Mouse (Mus musculus) WW6 (cell line): ENCODE data around the gene Tmem87a.

ENCODE experiments used
- DNase-seq: peaks from one replicate; pipeline ENCODE4 v3.0.0-alpha.2; 2013; ENCODE audit warnings: low read depth, low spot score

Tmem87a gene

DNA sequence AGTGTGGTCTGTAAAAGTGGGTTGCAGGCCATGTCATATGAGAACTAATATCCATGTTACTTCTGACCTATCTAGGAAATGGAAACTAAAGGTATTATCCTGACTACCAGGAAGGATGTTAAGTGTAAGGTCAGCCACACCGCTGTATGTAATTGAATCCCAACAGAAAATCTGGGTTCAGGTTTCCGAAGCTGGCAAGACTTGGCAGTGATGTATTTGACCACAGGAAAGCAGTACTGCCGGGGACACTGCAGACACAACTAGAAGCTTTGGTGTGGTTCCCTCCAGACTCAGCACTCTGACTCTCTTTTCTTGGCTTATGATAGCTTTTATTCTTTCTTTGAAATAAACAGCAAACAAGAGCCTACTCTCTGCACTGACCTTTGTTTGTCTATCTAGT, 37.4 kb downstream of the Tmem87a start:
- no peak for DNase-seq

GRCm38 (mm10) chr2:120360425-120360824, 43.5 kb downstream of the Tmem87a start:
- DNase-seq: no peak

DNA sequence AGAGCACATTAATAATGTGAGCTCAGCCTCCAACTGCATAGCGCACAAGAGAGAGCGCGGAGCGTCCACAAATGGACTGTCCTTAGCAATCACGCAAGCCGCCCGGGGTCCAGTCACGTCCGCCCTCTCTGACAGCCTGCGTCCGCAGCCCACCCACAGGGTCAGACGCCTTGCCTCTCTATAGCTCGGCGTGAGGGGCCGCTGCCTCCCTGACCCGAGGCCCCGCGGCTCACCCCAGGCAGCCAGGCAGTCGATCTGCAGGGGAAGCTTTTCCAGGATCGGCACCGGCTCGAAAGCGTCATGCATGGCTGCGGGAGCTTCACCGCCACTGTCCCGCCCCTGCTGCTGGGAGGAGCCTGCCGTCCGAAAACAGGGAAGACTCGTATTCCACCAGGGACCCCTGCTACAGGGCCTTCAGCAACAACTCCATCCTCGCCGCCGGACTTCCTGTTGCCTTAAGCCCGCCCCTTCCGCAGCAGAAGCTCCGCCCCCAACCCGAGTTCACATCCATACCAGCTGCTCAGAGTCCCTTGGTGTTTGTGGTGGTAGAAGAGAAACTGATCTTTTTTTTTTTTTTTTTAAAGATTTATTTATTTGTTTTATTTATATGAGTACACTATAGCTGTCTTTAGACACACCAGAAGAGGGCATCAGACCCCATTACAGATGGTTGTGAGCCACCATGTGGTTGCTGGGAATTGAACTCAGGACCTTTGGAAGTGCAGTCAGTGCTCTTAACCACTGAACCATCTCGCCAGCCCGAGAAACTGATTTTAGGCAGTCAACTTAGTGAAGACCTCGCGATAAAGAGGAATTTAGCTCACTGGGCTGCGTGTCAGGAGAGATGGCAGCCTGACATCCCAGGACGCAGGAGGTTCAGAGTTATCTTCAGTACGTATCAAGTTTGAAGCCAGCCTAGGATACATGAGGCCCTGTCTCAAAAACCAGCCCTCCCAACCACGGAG, 50.9 kb downstream of the Tmem87a start, which contains the start of gene Vps39:
Gene Vps39, minus strand, starts transcription at position 456 of the 965 bp plus-strand sequence.
- peak; percentile 87 for DNase-seq

DNA sequence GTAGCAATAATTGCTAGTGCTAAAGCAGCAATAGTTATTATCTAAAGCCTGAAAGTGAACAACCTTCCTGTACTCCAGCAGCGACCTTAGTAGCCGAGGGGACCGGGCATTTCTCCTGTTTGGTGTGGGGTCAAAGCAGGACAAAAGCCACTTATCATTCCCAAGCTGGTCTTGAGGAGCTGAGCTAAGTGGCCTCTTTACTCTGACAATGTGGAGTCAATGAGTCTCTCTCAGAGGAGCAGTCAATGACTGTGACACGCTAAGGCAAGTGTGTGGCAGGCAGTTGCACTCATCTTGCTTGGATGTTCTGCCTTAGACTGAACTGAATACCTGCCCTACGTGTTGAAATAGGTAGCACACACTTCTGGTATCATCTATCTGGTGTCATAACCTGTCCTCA, 52.6 kb downstream of the Tmem87a start:
- no peak for DNase-seq

DNA sequence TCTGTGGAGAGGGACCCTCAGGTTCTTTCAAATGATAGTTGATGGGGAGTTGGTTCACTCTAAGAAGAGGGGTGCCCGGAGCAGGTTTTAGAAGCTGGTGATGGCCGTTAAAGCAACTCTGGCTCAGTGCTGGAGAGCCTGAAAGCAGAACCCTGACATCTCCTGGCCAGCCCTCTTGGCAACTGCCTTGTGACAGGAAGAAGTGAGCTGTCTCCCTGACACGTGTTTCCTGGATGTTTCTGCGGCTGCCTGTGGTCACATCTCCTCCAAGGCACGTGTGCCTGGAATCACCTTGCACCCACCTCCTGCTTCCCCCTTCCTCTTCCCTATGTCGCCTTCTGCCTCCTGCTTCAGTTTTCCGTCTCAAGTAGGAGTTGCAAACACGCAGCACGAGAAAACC, 55.8 kb downstream of the Tmem87a start:
- DNase-seq: no peak

DNA sequence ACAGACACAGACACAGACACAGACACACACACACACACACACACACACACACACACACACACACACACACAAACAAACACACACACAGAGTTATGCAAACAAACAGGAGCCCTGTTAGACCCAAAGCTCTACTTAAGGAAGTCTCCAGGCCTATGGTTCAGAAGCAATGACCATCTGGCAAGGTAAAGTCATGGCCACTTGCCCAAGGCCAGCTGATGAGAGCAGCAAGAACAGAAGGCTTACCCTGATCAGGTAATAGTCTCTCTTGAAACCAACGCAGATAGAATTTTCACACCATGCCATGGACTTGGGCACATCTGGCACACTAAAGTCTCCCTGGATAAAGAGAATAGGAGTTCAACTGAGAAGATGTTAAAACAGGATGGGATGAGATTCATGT, 62.2 kb downstream of the Tmem87a start:
- DNase-seq: no peak

DNA sequence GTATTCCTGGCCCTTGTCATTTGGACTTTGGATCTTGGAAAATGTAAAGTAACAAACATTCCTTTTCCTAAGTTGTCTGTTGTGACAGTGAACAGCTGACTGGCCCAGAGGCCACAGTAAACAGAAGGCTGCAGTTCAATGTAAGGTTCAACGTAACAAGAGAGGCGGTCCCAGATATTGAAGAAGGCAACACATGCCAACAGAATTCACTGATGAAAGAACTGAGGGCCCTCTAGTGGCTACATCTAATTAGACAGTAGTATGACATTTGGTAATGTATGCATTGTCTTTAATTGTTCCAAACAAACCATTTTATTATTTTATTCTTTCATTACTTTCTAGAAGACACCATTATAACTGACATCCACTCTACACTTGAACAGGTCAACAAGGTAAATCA, 66.0 kb downstream of the Tmem87a start:
- DNase-seq: no peak

DNA sequence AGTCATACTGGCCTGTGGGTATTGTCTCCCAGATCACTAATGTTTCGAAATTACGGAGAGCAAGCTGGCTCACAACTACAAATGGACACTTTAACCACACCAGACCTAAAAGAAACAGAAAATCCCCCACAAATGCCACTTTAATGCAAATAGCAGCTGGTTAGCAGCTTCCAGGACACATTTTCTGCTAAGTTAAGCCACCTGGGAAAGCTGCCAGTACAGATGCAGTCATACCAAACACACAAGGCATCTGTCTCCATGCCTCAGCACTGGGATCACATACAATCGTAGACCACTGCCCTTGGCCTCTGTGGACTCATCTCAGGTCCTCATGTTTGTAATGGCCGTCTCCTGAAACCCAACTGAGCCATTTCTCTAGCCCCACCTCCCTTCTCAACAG, 72.3 kb downstream of the Tmem87a start:
- DNase-seq: no peak

DNA sequence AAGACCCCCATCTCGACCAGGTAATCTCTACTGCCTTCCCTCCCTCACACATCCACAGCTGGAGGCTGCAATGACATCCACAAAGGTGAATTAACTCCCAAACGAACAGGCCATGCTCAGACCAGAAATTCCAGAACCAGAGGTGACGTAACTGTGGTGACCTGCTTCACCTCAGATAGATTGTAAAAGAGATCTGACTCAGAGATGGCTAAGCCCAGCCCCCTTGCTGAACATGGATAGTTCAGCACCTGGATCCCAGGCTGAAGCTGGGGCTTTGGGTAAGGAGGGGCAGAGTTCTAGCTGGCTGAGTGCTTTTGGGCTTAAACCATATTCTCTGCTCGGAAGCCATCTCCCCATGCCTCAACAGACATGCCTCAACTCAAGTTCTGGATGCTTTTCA, 88.8 kb downstream of the Tmem87a start:
- DNase-seq: no peak

DNA sequence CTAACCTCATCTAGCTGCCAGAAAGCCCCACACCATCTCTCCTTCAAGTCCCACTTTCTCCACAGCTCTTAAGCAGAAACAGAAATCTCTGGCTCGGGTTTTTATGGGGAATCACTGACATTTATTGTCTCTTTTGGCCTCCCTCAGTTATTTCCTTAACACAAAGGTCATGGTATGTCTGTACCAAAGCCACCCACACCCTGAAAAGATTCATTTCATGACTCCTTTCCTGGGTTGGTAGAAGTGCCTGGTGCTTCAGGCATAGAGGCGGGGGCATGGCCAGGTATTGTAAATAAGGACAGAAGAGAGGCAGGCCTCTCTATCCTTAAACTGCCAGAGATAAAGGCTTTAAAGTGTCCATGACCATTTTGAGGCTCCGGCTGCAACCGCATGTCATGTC, 89.4 kb downstream of the Tmem87a start:
- DNase-seq: no peak

GRCm38 (mm10) chr2:120313976-120314375, 89.9 kb downstream of the Tmem87a start, which contains the start of gene Pla2g4f:
Gene Pla2g4f, minus strand, starts transcription at chr2:120314165.
- DNase-seq: no peak

GRCm38 (mm10) chr2:120312276-120312825, 91.6 kb downstream of the Tmem87a start:
- no peak for DNase-seq
